24 mouse cellular contexts compared by ENCODE assay signal in the genomic region with DNA sequence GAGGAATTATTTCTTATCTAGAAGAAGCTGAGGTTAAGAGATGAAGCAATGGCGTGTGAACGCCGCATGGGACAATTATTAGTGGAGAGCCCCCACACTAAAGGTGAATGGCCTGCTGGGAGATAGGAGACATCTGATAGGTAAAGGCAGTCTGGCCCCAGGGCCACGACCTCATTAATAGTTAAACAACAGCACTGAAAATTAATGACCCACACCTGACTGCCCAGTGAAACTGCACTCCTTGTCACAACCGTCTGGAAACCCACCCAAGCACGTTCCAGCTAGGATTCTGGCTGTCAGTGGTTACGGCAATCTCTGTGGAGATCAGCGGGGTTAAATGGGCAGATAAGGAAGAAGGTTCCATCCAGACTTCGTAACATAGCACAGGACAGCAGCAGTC.
DNase-seq lines count a peak whose midpoint lies in the region; ATAC-seq and TF ChIP-seq lines count a peak whose summit lies in the region.
"Had no signal": no experiment of that assay in that cellular context is flagged by ENCODE, and none has a peak within 500 bp of the region (broad histone marks: within the 10 kb centered on the region; RNA-seq: fewer than 3 reads in every experiment).

No protein-coding gene starts in this region.

- DNase-seq in kidney, adult 18-20 months: no peak
- no peak for DNase-seq in midbrain, postnatal 0 days (ENCODE audit: low spot score)
- no peak for DNase-seq in frontal cortex, postnatal 36 days (ENCODE audit: low spot score in 2 of 2)
- DNase-seq: adrenal gland, postnatal 25 days; B cell, adult 2 months; cerebellum, adult 11-12 months; cerebellum, adult 9-11 months; embryo, embryonic 11 days; heart, postnatal 14 days; kidney, postnatal 10 days; right cerebral cortex, postnatal 25 days had no signal

- peaks cover 21% of the 10 kb centered on the region for H3K4me1 ChIP-seq in hindbrain, embryonic 15.5 days (replicated peaks)
- H3K4me1 ChIP-seq in hindbrain, embryonic 12.5 days: peaks cover 21% of the 10 kb centered on the region
- peaks cover 38% of the 10 kb centered on the region for H3K4me1 ChIP-seq in kidney, embryonic 16.5 days (ENCODE audit: insufficient read depth, low read length)
- peaks cover 6% of the 10 kb centered on the region; the same call in 1 of the 2 replicates for H3K4me1 ChIP-seq in midbrain, embryonic 16.5 days (ENCODE audit: control insufficient read depth, insufficient read depth, low read length)
- H3K4me1 ChIP-seq in midbrain, postnatal 0 days (ENCODE audit: insufficient read depth, low read length): no peaks in the 10 kb centered on the region
- peaks cover 29% of the 10 kb centered on the region for H3K4me1 ChIP-seq in neural tube, embryonic 14.5 days (ENCODE audit: control insufficient read depth, insufficient read depth, low read length)
- H3K4me1 ChIP-seq: forebrain, embryonic 15.5 days had no signal

- no peak for TF ChIP-seq CTCF in midbrain, postnatal 0 days (IDR thresholded peaks at IDR 0.05)

- no peaks in the 10 kb centered on the region for H3K9me3 ChIP-seq in hindbrain, embryonic 15.5 days
- H3K9me3 ChIP-seq in hindbrain, embryonic 12.5 days (replicated peaks): no peaks in the 10 kb centered on the region
- H3K9me3 ChIP-seq in kidney, embryonic 16.5 days (ENCODE audit: low read length): no peaks in the 10 kb centered on the region
- H3K9me3 ChIP-seq in midbrain, embryonic 16.5 days (replicated peaks; ENCODE audit: control insufficient read depth, low read length, poor library complexity, severe bottlenecking): no peaks in the 10 kb centered on the region
- no peaks in the 10 kb centered on the region for H3K9me3 ChIP-seq in midbrain, postnatal 0 days (ENCODE audit: low read length)
- H3K9me3 ChIP-seq in neural tube, embryonic 14.5 days (ENCODE audit: control insufficient read depth, low read length): no peaks in the 10 kb centered on the region
- H3K9me3 ChIP-seq: embryonic facial prominence, embryonic 12.5 days; forebrain, embryonic 15.5 days; limb, embryonic 12.5 days; liver, embryonic 15.5 days; lung, embryonic 15.5 days; midbrain, embryonic 12.5 days; stomach, embryonic 15.5 days had no signal

- H3K4me2 ChIP-seq in hindbrain, embryonic 15.5 days: no peak overlapping the region
- no peak overlapping the region for H3K4me2 ChIP-seq in hindbrain, embryonic 12.5 days (replicated peaks)
- peak overlapping the region; percentile 32 for H3K4me2 ChIP-seq in kidney, embryonic 16.5 days (replicated peaks; ENCODE audit: low read depth, low read length)
- no peak overlapping the region for H3K4me2 ChIP-seq in midbrain, embryonic 16.5 days (ENCODE audit: low read length)
- no peak overlapping the region for H3K4me2 ChIP-seq in midbrain, postnatal 0 days (ENCODE audit: low read depth, low read length, poor library complexity, severe bottlenecking)
- no peak overlapping the region for H3K4me2 ChIP-seq in neural tube, embryonic 14.5 days (ENCODE audit: low read depth, low read length)
- H3K4me2 ChIP-seq: embryonic facial prominence, embryonic 12.5 days; forebrain, embryonic 15.5 days; limb, embryonic 12.5 days; liver, embryonic 15.5 days; lung, embryonic 15.5 days; midbrain, embryonic 12.5 days; stomach, embryonic 15.5 days had no signal

- ATAC-seq in hindbrain, embryonic 15.5 days (ENCODE audit: low FRiP score, low read depth): 0 out of 2 replicates have a peak, but pooled peaks have one; percentile 21
- no peak for ATAC-seq in hindbrain, embryonic 12.5 days (ENCODE audit: low FRiP score)
- ATAC-seq in kidney, embryonic 16.5 days (ENCODE audit: low FRiP score, low TSS enrichment): peak; percentile 92
- 0 out of 2 replicates have a peak, but pooled peaks have one; percentile 3 for ATAC-seq in midbrain, embryonic 16.5 days
- no peak for ATAC-seq in midbrain, postnatal 0 days (ENCODE audit: low FRiP score)
- peak; percentile 47; the same call in 1 of the 2 replicates for ATAC-seq in neural tube, embryonic 14.5 days (ENCODE audit: low read depth)
- ATAC-seq: forebrain, embryonic 15.5 days had no signal

- WGBS in hindbrain, embryonic 15.5 days: 76% methylated on average over 9 of the region's 9 CpGs
- 83% methylated on average over 9 of the region's 9 CpGs for WGBS in hindbrain, embryonic 12.5 days
- 25% methylated on average over 9 of the region's 9 CpGs for WGBS in kidney, embryonic 16.5 days
- WGBS in midbrain, embryonic 16.5 days: 84% methylated on average over 9 of the region's 9 CpGs
- 86% methylated on average over 9 of the region's 9 CpGs for WGBS in midbrain, postnatal 0 days
- WGBS in neural tube, embryonic 14.5 days: 58% methylated on average over 9 of the region's 9 CpGs

- H3K27ac ChIP-seq in hindbrain, embryonic 15.5 days (replicated peaks): no peak overlapping the region
- no peak overlapping the region for H3K27ac ChIP-seq in hindbrain, embryonic 12.5 days
- H3K27ac ChIP-seq in kidney, embryonic 16.5 days (ENCODE audit: low read length): no peak overlapping the region
- H3K27ac ChIP-seq in midbrain, embryonic 16.5 days (ENCODE audit: low read length): no peak overlapping the region
- no peak overlapping the region for H3K27ac ChIP-seq in midbrain, postnatal 0 days (ENCODE audit: low read depth, low read length)
- no peak overlapping the region for H3K27ac ChIP-seq in neural tube, embryonic 14.5 days (ENCODE audit: low read depth, low read length)
- H3K27ac ChIP-seq: embryonic facial prominence, embryonic 12.5 days; forebrain, embryonic 15.5 days; limb, embryonic 12.5 days; liver, embryonic 15.5 days; lung, embryonic 15.5 days; midbrain, embryonic 12.5 days; stomach, embryonic 15.5 days had no signal

- H3K9ac ChIP-seq in hindbrain, embryonic 15.5 days: no peak overlapping the region
- no peak overlapping the region for H3K9ac ChIP-seq in hindbrain, embryonic 12.5 days
- H3K9ac ChIP-seq in kidney, embryonic 16.5 days (replicated peaks; ENCODE audit: low read length): no peak overlapping the region
- no peak overlapping the region for H3K9ac ChIP-seq in midbrain, embryonic 16.5 days (ENCODE audit: low read depth, low read length)
- no peak overlapping the region for H3K9ac ChIP-seq in midbrain, postnatal 0 days (replicated peaks; ENCODE audit: low read length, poor library complexity, severe bottlenecking)
- no peak overlapping the region for H3K9ac ChIP-seq in neural tube, embryonic 14.5 days (replicated peaks; ENCODE audit: low read depth, low read length)
- H3K9ac ChIP-seq: embryonic facial prominence, embryonic 12.5 days; forebrain, embryonic 15.5 days; limb, embryonic 12.5 days; liver, embryonic 15.5 days; lung, embryonic 15.5 days; midbrain, embryonic 12.5 days; stomach, embryonic 15.5 days had no signal

- H3K27me3 ChIP-seq in hindbrain, embryonic 15.5 days: no peaks in the 10 kb centered on the region
- H3K27me3 ChIP-seq in hindbrain, embryonic 12.5 days: no peaks in the 10 kb centered on the region
- H3K27me3 ChIP-seq in kidney, embryonic 16.5 days (ENCODE audit: insufficient read depth, low read length): no peaks in the 10 kb centered on the region
- no peaks in the 10 kb centered on the region for H3K27me3 ChIP-seq in midbrain, embryonic 16.5 days (ENCODE audit: control insufficient read depth, insufficient read depth, low read depth, low read length)
- H3K27me3 ChIP-seq in midbrain, postnatal 0 days (ENCODE audit: insufficient read depth, low read length): no peaks in the 10 kb centered on the region
- no peaks in the 10 kb centered on the region for H3K27me3 ChIP-seq in neural tube, embryonic 14.5 days (ENCODE audit: control insufficient read depth, insufficient read depth, low read length)
- H3K27me3 ChIP-seq: embryonic facial prominence, embryonic 12.5 days; forebrain, embryonic 15.5 days; limb, embryonic 12.5 days; liver, embryonic 15.5 days; lung, embryonic 15.5 days; midbrain, embryonic 12.5 days; stomach, embryonic 15.5 days had no signal

- H3K4me3 ChIP-seq in hindbrain, embryonic 15.5 days: no peak overlapping the region
- no peak overlapping the region for H3K4me3 ChIP-seq in hindbrain, embryonic 12.5 days
- no peak overlapping the region for H3K4me3 ChIP-seq in kidney, embryonic 16.5 days (ENCODE audit: low read length)
- no peak overlapping the region for H3K4me3 ChIP-seq in midbrain, embryonic 16.5 days (ENCODE audit: low read depth, low read length)
- no peak overlapping the region for H3K4me3 ChIP-seq in midbrain, postnatal 0 days (ENCODE audit: low read depth, low read length)
- H3K4me3 ChIP-seq in neural tube, embryonic 14.5 days (ENCODE audit: low read depth, low read length): no peak overlapping the region
- H3K4me3 ChIP-seq: embryonic facial prominence, embryonic 12.5 days; forebrain, embryonic 15.5 days; left cerebral cortex, adult 2 months; limb, embryonic 12.5 days; liver, embryonic 15.5 days; lung, embryonic 15.5 days; midbrain, embryonic 12.5 days; stomach, embryonic 15.5 days had no signal

- H3K36me3 ChIP-seq in hindbrain, embryonic 15.5 days: no peaks in the 10 kb centered on the region
- no peaks in the 10 kb centered on the region for H3K36me3 ChIP-seq in hindbrain, embryonic 12.5 days
- H3K36me3 ChIP-seq in kidney, embryonic 16.5 days (ENCODE audit: insufficient read depth, low read length): no peaks in the 10 kb centered on the region
- no peaks in the 10 kb centered on the region for H3K36me3 ChIP-seq in midbrain, embryonic 16.5 days (ENCODE audit: control insufficient read depth, insufficient read depth, low read length)
- H3K36me3 ChIP-seq in midbrain, postnatal 0 days (ENCODE audit: insufficient read depth, low read length): no peaks in the 10 kb centered on the region
- no peaks in the 10 kb centered on the region for H3K36me3 ChIP-seq in neural tube, embryonic 14.5 days (ENCODE audit: control insufficient read depth, insufficient read depth, low read length)
- H3K36me3 ChIP-seq: embryonic facial prominence, embryonic 12.5 days; forebrain, embryonic 15.5 days; limb, embryonic 12.5 days; liver, embryonic 15.5 days; lung, embryonic 15.5 days; midbrain, embryonic 12.5 days; stomach, embryonic 15.5 days had no signal

Comparison
In these comparisons a context has a peak if more than half of its experiments do, and no peak if none do; other contexts are left out.
1. ATAC-seq: peak in hindbrain, embryonic 15.5 days (single experiment), kidney, embryonic 16.5 days (single experiment), midbrain, embryonic 16.5 days (single experiment) and neural tube, embryonic 14.5 days (single experiment); none in hindbrain, embryonic 12.5 days (single experiment) and midbrain, postnatal 0 days (single experiment).